Mouse (Mus musculus): Measurements from ENCODE around the gene Tmem191c. TPM values are rescaled to one million over a fixed set of nuclear protein-coding genes. Genes with fewer than 3 reads are reported as not detected.

Gene Tmem191c
- 43.8 TPM for total RNA-seq (2023)

GRCm38 (mm10) chr16:17275721-17276120, at the start of gene Tmem191c:
TSS of gene Tmem191c (plus strand) at chr16:17276077.

GRCm38 (mm10) chr16:17232794-17233701, 42.8 kb upstream of the Tmem191c start, which contains the start of gene Hic2:
TSS of gene Hic2 (plus strand) at chr16:17233572.

GRCm38 (mm10) chr16:17331116-17331515, 55.2 kb downstream of the Tmem191c start, which contains the start of gene Serpind1:
TSS of gene Serpind1 (plus strand) at chr16:17331371.

Other genes with a start within 250 kb of the Tmem191c start
- gene Ypel1, start 206.4 kb upstream of the Tmem191c start, total RNA-seq (2023) = 0.50 TPM
- 108 TPM for gene Ppil2, start 164.8 kb upstream of the Tmem191c start, total RNA-seq (2023)
- 6.3 TPM for gene 2610318N02Rik, start 150.9 kb upstream of the Tmem191c start, total RNA-seq (2023)
- gene Sdf2l1, start 143.7 kb upstream of the Tmem191c start, total RNA-seq (2023) = 10.3 TPM
- 3.2 TPM for gene Ydjc, start 131.5 kb upstream of the Tmem191c start, total RNA-seq (2023)
- gene Ccdc116, start 128.8 kb upstream of the Tmem191c start, total RNA-seq (2023) = 1.3 TPM
- gene Ube2l3, start 73.4 kb upstream of the Tmem191c start, total RNA-seq (2023) = 103 TPM
- not detected for gene Rimbp3, start 67.5 kb upstream of the Tmem191c start, total RNA-seq (2023)
- gene Hic2, start 42.5 kb upstream of the Tmem191c start, total RNA-seq (2023) = 9.0 TPM
- gene Serpind1, start 55.3 kb downstream of the Tmem191c start, total RNA-seq (2023) = not detected
- 23.6 TPM for gene Snap29, start 129.9 kb downstream of the Tmem191c start, total RNA-seq (2023)
- gene Pi4ka, start 130.2 kb downstream of the Tmem191c start, total RNA-seq (2023) = 124 TPM
- 43.4 TPM for gene Crkl, start 175.9 kb downstream of the Tmem191c start, total RNA-seq (2023)
- gene Aifm3, start 213.5 kb downstream of the Tmem191c start, total RNA-seq (2023) = not detected
- gene Lztr1, start 232.6 kb downstream of the Tmem191c start, total RNA-seq (2023) = 36.8 TPM

Data from CD4-positive naive resting alpha-beta T cell, adult 76 days (primary cell).